Mouse (Mus musculus) E14TG2a.4 (cell line): ENCODE results near the gene Xpo5.

Experiments used
- H3K27me3 ChIP-seq: 2 replicates; pipeline ENCODE4 v1.6.1; 2014; ENCODE audit warnings: low read length, control low read depth; ENCODE audit not compliant: insufficient read depth
- H3K36me3 ChIP-seq: 2 replicates; pipeline ENCODE4 v1.6.1; 2014; ENCODE audit warnings: low read length, control low read depth; ENCODE audit not compliant: insufficient read depth
- H3K4me1 ChIP-seq: replicated peaks from 2 replicates; pipeline ENCODE4 v1.6.1; 2014; ENCODE audit warnings: low read depth, low read length, control low read depth
- H3K4me3 ChIP-seq: replicated peaks from 2 replicates; pipeline ENCODE4 v1.5.1; 2014; ENCODE audit warnings: mild to moderate bottlenecking, low read length
- H3K9me3 ChIP-seq: 2 replicates; pipeline ENCODE4 v1.6.1; 2014; ENCODE audit warnings: low read length, control low read depth
- CTCF ChIP-seq: conservative IDR thresholded peaks from 2 replicates; pipeline ENCODE4 v1.5.1; 2014; ENCODE audit warnings: low read length
- NANOG ChIP-seq: IDR thresholded peaks from 2 replicates; pipeline ENCODE4 v1.6.1; 2014; ENCODE audit warnings: borderline replicate concordance, low read length, mixed read lengths
- POU5F1 ChIP-seq: IDR thresholded peaks from 2 replicates; pipeline ENCODE4 v1.6.1; 2014; ENCODE audit warnings: low read length, borderline replicate concordance

Gene Xpo5

DNA sequence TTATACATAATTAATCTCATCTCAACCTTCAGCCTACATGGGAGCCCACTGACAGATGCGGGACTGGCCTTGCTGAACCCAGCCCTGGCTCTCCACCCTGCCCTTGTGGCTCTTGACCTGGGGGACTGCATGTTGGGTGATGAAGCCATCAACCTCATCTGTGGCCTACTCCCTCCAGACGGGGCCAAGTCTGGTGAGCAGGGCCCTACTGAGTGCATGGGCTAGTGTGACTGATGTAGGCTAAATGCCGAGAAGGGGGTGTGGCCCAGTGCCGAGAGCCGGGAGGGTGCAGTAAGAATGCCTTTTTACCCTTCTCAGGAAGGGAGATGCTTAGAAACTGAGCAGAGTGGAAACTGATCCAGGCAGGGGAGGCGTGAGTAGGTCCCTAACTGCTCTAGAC, 52.6 kb downstream of the Xpo5 start:
- Histone ChIP-seq H3K36me3 (peaks cover 62% of the 10 kb centered on the region), H3K9me3 (no peaks in the 10 kb centered on the region), H3K27me3 (peaks cover 25% of the 10 kb centered on the region), H3K4me3 (no peak overlapping the region), H3K4me1 (peaks cover 69% of the 10 kb centered on the region)
- TF ChIP-seq NANOG, result no peak
- TF ChIP-seq CTCF, result no peak
- TF ChIP-seq POU5F1, result no peak

DNA sequence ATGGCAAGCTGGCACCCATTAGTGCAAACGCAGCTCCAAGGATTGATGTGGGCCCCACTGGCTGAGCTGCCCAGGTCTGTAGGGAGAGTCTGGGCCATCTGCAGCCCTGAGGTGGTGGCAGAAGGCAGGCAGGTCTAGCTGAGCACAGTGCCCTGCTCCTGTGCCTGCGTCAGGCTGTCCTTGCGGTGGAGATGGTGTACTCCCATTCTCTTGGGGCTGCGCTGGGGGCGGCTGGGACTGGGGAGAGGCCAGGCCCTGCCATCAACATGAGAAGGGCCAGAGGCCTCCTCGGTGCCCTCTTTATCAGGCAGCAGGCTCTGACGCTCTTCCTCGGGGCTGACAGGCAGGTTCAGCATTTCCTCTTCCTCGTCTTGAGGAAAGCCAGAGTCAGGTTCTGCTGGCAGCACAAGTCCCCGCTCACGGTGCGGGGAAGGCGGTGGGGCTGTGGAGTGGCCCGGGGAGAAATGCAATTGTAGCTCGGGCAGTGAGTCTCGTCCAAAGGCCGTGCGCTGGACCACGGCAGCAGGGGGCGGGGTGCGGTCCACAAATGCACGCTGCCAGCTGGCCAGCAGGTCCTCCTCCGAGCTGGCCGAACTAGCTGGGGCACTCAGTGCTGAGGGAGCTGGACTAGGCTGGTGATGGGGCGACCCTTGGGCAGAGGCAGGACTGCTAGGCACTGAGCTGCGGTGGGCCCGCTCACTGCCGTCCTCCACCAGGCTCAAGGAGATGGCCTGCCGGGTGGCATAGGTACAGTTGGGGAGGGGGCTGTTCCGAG, 55.9 kb downstream of the Xpo5 start:
- peaks cover 67% of the 10 kb centered on the region for H3K4me1 ChIP-seq
- peaks cover 71% of the 10 kb centered on the region for H3K36me3 ChIP-seq
- no peak for TF ChIP-seq CTCF
- TF ChIP-seq NANOG, result no peak
- TF ChIP-seq POU5F1, result no peak
- no peaks in the 10 kb centered on the region for H3K9me3 ChIP-seq
- H3K27me3 ChIP-seq, result peaks cover 24% of the 10 kb centered on the region
- H3K4me3 ChIP-seq, result peak overlapping the region; percentile 66

GRCm38 (mm10) chr17:46259675-46260074, 57.1 kb downstream of the Xpo5 start:
- no peak overlapping the region; the same call in 1 of the 2 replicates for H3K4me3 ChIP-seq
- TF ChIP-seq NANOG (no peak), CTCF (no peak), POU5F1 (no peak)
- H3K27me3 ChIP-seq, result peaks cover 15% of the 10 kb centered on the region
- peaks cover 64% of the 10 kb centered on the region for H3K4me1 ChIP-seq
- peaks cover 83% of the 10 kb centered on the region for H3K36me3 ChIP-seq
- H3K9me3 ChIP-seq, result no peaks in the 10 kb centered on the region

DNA sequence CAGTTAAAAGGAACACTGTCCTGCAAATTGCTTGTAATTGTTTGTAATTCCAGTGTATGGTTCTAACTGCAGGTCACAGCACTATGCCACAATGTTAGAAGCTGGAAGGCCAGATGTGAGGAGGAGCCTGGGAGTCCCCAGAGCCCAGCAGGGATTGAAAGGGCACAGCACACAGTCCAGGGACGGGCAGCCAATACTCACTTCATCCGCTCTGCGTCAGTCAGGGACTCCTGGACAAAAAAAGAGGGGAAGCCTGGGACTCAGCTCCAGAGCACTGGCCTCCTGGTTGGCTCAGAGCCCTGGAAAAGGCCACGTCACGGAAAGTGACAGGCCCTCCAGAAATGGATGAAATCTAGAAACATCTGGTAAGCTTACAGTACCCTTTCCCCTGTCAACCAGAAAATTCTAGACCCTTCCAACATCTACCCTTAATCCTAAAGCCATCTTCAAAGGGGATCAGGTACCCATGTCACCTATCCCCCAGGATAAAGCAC, 59.7 kb downstream of the Xpo5 start:
- no peaks in the 10 kb centered on the region for H3K9me3 ChIP-seq
- H3K4me1 ChIP-seq, result peaks cover 80% of the 10 kb centered on the region
- no peak for TF ChIP-seq NANOG
- TF ChIP-seq POU5F1, result no peak
- TF ChIP-seq CTCF, result no peak

GRCm38 (mm10) chr17:46265502-46265901, 62.9 kb downstream of the Xpo5 start:
- H3K4me1 ChIP-seq, result peaks cover 79% of the 10 kb centered on the region
- H3K27me3 ChIP-seq, result no peaks in the 10 kb centered on the region
- TF ChIP-seq POU5F1 (no peak), NANOG (no peak), CTCF (no peak)
- peaks cover 92% of the 10 kb centered on the region for H3K36me3 ChIP-seq
- H3K4me3 ChIP-seq, result no peak overlapping the region
- no peaks in the 10 kb centered on the region for H3K9me3 ChIP-seq

More for the DNA sequence above, 59.7 kb downstream of the Xpo5 start:
- Histone ChIP-seq H3K27me3 (no peaks in the 10 kb centered on the region), H3K4me3 (no peak overlapping the region), H3K36me3 (peaks cover 95% of the 10 kb centered on the region)

- no peaks in the 10 kb centered on the region for H3K27me3 ChIP-seq
- H3K4me1 ChIP-seq, result peaks cover 79% of the 10 kb centered on the region
- no peaks in the 10 kb centered on the region for H3K9me3 ChIP-seq
- H3K36me3 ChIP-seq, result peaks cover 92% of the 10 kb centered on the region
- 0 out of 2 replicates have a peak overlapping the region, but pooled peaks have one; percentile 17 for H3K4me3 ChIP-seq
- TF ChIP-seq NANOG (no peak), CTCF (peak; percentile 79), POU5F1 (no peak)
Observed at GRCm38 (mm10) chr17:46265918-46266618, 63.5 kb downstream of the Xpo5 start.

DNA sequence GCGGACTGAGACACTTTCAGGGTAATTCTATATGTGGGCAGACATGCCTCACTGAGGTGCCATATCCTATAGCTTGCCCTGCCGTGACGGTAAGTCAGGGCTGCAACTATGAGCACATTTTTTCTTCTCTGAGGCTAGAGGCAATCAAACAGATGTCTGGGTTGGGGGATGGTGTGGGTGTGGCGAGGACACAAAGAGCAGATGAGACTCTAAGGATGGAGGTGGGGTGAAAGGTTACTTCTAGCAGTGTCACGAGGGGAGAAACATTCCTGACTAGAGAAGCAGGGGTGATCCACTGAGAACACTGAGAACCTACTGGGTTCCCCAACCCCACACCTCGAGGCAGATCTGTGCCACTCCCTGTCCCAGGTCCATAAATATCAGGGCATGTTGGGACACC, 64.4 kb downstream of the Xpo5 start:
- TF ChIP-seq POU5F1, result no peak
- TF ChIP-seq NANOG, result no peak
- TF ChIP-seq CTCF, result no peak
- H3K4me1 ChIP-seq, result peaks cover 79% of the 10 kb centered on the region
- H3K27me3 ChIP-seq, result no peaks in the 10 kb centered on the region
- 0 out of 2 replicates have a peak overlapping the region, but pooled peaks have one; percentile 20 for H3K4me3 ChIP-seq
- H3K9me3 ChIP-seq, result no peaks in the 10 kb centered on the region
- peaks cover 92% of the 10 kb centered on the region for H3K36me3 ChIP-seq

DNA sequence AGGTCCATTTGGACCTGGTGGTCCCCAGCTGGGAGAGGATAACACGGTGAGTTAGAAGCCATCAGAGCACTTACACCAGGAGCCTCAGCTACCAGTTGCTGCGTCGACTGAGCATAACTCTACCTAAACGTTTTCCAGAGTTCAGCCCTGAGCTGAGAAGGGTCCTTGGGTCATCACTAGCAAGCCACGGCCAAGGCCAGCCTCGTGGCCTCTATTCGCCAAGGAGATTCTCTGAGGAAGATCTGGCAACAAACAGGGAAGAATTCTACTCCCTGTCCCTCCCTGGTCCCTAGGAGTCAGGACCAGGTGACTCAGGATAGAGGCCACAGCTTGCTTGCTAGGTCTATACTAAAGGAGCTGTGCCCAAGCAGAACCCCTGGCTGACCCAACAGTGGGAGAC, 64.9 kb downstream of the Xpo5 start:
- H3K27me3 ChIP-seq, result no peaks in the 10 kb centered on the region
- peaks cover 77% of the 10 kb centered on the region for H3K4me1 ChIP-seq
- TF ChIP-seq CTCF (no peak), POU5F1 (no peak), NANOG (no peak)
- H3K9me3 ChIP-seq, result no peaks in the 10 kb centered on the region
- H3K36me3 ChIP-seq, result peaks cover 92% of the 10 kb centered on the region
- H3K4me3 ChIP-seq, result 0 out of 2 replicates have a peak overlapping the region, but pooled peaks have one; percentile 20
